Mouse (Mus musculus) C2C12 (cell line): ENCODE measurements around the gene Ctdnep1. TPM values are rescaled to one million over a fixed set of nuclear protein-coding genes. Genes with fewer than 3 reads are reported as not detected.
"Not testable (repeated sequence)": the region's sequence is repeated elsewhere in the genome, so short reads cannot be mapped to it uniquely, and the experiment has no call there.

Experiments
- H3K27me3 ChIP-seq: one replicate; pipeline ENCODE4 v1.6.1; 2011; ENCODE audit not compliant: control insufficient read depth, insufficient read depth, insufficient read length
- H3K36me3 ChIP-seq: one replicate; pipeline ENCODE4 v1.6.1; 2011; ENCODE audit not compliant: control insufficient read depth, insufficient read depth
- H3K4me3 ChIP-seq: one replicate; pipeline ENCODE4 v1.5.1; 2011; ENCODE audit warnings: mild to moderate bottlenecking, control low read depth; ENCODE audit not compliant: poor library complexity, insufficient read depth, severe bottlenecking
- H3K79me2 ChIP-seq: one replicate; pipeline ENCODE4 v1.6.1; 2011; ENCODE audit not compliant: control insufficient read depth, insufficient read depth
- H3K79me3 ChIP-seq: one replicate; pipeline ENCODE4 v1.6.1; 2011; ENCODE audit warnings: low read depth, control low read depth
- H3ac ChIP-seq: one replicate; pipeline ENCODE3; 2011; ENCODE audit warnings: low read depth; ENCODE audit not compliant: control insufficient read depth, insufficient read length
- CEBPB ChIP-seq: IDR thresholded peaks from one replicate; pipeline ENCODE4 v1.6.1; 2011; ENCODE audit warnings: low read depth, mild to moderate bottlenecking, control low read depth, moderate library complexity
- CTCF ChIP-seq: IDR thresholded peaks from one replicate; pipeline ENCODE4 v1.5.1; 2011; ENCODE audit not compliant: control insufficient read depth, insufficient read depth, insufficient read length
- FOSL1 ChIP-seq: IDR thresholded peaks from one replicate; pipeline ENCODE4 v1.8.0; 2011; ENCODE audit warnings: mild to moderate bottlenecking, low read length; ENCODE audit not compliant: poor library complexity, insufficient read depth, severe bottlenecking
- MAX ChIP-seq: IDR thresholded peaks from one replicate; pipeline ENCODE4 v1.6.1; 2011; ENCODE audit warnings: mild to moderate bottlenecking, control low read depth
- MYOD1 ChIP-seq: IDR thresholded peaks from one replicate; pipeline ENCODE4 v1.6.1; 2011; ENCODE audit warnings: low read depth; ENCODE audit not compliant: control insufficient read depth, insufficient read length
- MYOG ChIP-seq: IDR thresholded peaks from one replicate; pipeline ENCODE4 v1.6.1; 2011; ENCODE audit not compliant: control insufficient read depth, insufficient read length; ENCODE audit errors: extremely low read depth
- USF1 ChIP-seq: IDR thresholded peaks from one replicate; pipeline ENCODE4 v1.6.1; 2011; ENCODE audit warnings: low read depth, mild to moderate bottlenecking, control low read depth, moderate library complexity
- polyA plus RNA-seq: library from polyadenylated mRNA; unstranded; fragments of >200 nt; fragmentation: generic; extraction: Trizol; gene quantifications from one replicate; pipeline ENCODE4 v1.2.1, GENCODE M21; 2012; ENCODE audit warnings: missing spikeins

Ctdnep1 gene
- polyA plus RNA-seq, 1 experiment: 141 TPM

DNA sequence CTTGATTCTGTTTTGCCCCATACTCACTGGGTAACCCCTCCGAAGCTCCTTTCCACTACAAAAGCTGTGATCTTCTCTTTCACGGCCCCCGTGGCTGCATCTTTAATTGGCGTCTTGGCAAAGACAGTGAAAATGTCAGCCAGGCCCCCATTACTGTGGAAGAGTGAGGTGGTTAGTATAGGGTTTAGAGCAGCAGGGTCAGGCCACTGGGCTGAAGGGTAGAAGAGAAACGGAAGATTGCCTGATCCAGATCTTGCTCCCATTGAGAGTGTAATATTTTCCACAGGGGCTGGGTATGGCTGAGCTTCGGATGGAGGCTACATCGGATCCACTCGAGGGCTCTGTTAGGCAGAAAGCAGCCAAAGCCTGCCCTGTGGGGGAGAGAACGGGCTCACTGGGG lies 32.0 kb downstream of the Ctdnep1 start:
- Histone ChIP-seq H3K36me3 (peaks cover 61% of the 10 kb centered on the region), H3K79me3 (peaks cover 2% of the 10 kb centered on the region), H3K27me3 (no peaks in the 10 kb centered on the region), H3K79me2 (peaks cover 15% of the 10 kb centered on the region), H3ac (no peak overlapping the region), H3K4me3 (no peak overlapping the region)
- TF ChIP-seq CEBPB: no peak
- TF ChIP-seq MYOG: no peak
- no peak for TF ChIP-seq MYOD1
- TF ChIP-seq CTCF: no peak

DNA sequence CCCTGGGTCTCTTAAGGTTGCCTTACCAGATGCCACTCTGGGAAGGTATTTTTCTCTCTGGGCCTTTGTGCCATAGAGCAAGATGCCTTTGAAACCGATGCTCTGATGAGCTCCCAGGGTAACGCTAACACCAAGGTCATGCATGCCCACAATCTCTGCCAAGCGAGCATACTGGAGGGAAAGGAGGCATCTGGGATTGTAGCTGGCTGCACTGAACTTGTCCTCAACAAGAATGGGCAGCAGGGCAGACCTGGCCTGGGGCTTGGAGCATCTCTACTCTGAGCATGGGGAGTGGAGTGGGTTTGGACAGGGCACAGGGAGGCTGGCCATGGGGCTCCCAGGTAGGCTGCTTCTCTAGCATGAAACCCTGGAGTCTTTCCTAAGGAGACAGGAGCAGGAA lies 32.5 kb downstream of the Ctdnep1 start:
- no peaks in the 10 kb centered on the region for H3K27me3 ChIP-seq
- H3K36me3 ChIP-seq: peaks cover 56% of the 10 kb centered on the region
- no peak overlapping the region for H3ac ChIP-seq
- H3K79me3 ChIP-seq: peaks cover 2% of the 10 kb centered on the region
- no peak for TF ChIP-seq CEBPB
- no peak for TF ChIP-seq FOSL1
- TF ChIP-seq MYOD1: no peak
- TF ChIP-seq USF1: no peak
- TF ChIP-seq MAX: no peak
- no peak for TF ChIP-seq MYOG
- no peak for TF ChIP-seq CTCF
- peaks cover 16% of the 10 kb centered on the region for H3K79me2 ChIP-seq
- H3K4me3 ChIP-seq: no peak overlapping the region

DNA sequence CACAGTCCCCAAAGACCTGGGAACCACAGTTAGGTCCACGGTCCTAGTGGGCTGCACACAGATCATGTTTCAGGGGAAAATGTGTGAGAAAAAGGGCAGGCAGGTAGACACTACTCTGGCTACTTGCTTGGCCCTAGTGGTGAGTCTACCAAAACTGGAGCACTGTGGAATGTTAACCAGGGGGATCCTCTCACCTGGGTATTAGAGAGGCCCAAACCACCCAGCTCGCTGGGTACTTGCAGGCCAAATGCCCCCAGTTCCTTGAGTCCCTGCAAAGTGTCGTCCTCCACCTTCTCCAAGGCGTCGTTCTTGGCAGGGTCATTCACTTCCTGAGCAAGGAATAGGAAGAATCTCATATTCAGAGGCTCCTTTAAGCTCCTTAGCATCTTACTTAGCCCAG lies 33.1 kb downstream of the Ctdnep1 start:
- no peak for TF ChIP-seq MAX
- no peak for TF ChIP-seq FOSL1
- TF ChIP-seq MYOD1: no peak
- no peak for TF ChIP-seq CEBPB
- TF ChIP-seq USF1: no peak
- no peak for TF ChIP-seq CTCF
- no peak overlapping the region for H3ac ChIP-seq
- peaks cover 49% of the 10 kb centered on the region for H3K36me3 ChIP-seq
- H3K27me3 ChIP-seq: no peaks in the 10 kb centered on the region
- H3K79me3 ChIP-seq: peaks cover 8% of the 10 kb centered on the region
- peaks cover 23% of the 10 kb centered on the region for H3K79me2 ChIP-seq
- no peak overlapping the region for H3K4me3 ChIP-seq

DNA sequence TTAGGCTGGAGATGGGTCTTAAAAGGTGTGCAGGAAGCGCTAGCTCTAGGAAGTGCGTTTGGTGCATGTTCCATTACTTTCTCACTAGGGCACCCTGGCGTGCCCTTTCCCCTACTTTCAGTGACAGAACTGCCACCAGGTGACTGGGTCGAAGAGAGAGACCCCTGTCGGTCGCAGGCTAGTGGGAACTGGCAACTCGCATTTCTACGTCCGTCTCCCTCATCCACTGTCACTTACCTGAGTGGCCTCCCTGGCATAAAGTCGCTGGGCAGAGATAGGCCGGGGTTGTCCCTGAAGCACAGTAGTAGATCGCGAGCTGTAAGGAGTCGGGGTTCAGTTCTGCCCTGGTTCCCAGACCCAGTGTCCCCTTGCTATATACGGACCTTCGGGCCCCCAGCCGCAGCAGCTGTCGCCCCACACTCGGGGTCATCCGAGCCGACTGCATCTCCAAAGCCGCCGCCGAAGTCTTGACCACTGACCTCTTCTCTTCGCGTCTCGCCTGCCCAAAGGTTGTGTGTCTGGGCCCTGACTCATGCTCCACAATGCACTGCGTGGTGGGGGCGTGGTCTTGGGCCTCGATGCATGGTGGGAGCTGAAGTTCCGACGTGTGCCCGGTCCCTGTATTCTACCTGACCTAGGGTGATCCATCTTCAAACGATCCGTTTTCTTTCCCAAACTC lies 34.1 kb downstream of the Ctdnep1 start, which contains the start of gene Acadvl:
Acadvl (minus strand) TSS at position 532 of the 679 bp plus-strand sequence.
- H3ac ChIP-seq: peak within 1 kb of the TSS; percentile 55
- TF ChIP-seq CEBPB: no peak
- TF ChIP-seq CTCF: no peak
- no peak for TF ChIP-seq FOSL1
- no peak for TF ChIP-seq MYOG
- peak; percentile 83 for TF ChIP-seq MAX
- no peak for TF ChIP-seq USF1
- H3K79me3 ChIP-seq: peaks cover 16% of the 10 kb centered on the region
- H3K27me3 ChIP-seq: no peaks in the 10 kb centered on the region
- peak within 1 kb of the TSS; percentile 44 for H3K4me3 ChIP-seq
- H3K36me3 ChIP-seq: peaks cover 40% of the 10 kb centered on the region
- H3K79me2 ChIP-seq: peaks cover 32% of the 10 kb centered on the region

DNA sequence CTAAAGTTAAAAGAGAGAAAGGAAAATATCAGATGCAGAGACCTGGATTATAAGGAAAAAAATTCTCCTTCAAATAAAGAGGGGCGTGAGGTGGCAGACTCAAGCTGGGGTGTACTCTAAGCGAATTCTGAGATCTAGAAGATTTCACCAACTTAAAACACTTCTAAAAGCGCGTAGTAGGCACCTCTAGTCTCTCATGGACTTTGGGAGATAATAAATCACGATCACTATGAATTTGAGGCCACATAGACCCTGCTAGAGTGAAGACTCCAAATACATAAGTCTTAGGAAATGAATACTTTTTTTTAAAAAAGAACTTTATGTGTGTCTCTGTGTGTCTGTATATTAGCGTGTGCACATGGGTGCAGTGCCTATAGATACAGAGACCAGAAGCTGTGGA lies 34.7 kb downstream of the Ctdnep1 start:
- Histone ChIP-seq H3K27me3 (no peaks in the 10 kb centered on the region), H3K4me3 (no peak overlapping the region), H3ac (no peak overlapping the region), H3K36me3 (peaks cover 33% of the 10 kb centered on the region), H3K79me2 (peaks cover 39% of the 10 kb centered on the region), H3K79me3 (peaks cover 18% of the 10 kb centered on the region)
- no peak for TF ChIP-seq CTCF

DNA sequence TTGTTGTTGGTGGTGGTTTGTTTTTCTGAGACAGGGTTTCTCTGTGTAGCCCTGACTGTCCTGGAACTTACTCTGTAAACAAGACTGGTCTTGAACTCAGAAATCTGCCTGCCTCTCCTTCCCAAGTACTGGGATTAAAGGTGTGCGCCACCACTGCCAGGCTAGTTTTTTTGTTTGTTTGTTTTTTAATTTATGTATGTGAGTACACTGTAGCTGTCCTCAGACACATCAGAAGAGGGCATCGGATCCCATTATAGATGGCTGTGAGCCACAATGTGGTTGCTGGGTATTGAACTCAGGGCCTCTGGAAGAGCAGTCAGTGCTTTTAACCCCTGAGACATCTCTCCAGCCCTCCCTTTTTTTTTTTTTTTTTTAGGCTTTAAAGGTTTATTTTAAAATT lies 35.2 kb downstream of the Ctdnep1 start:
- Histone ChIP-seq H3K36me3 (peaks cover 28% of the 10 kb centered on the region), H3K79me3 (peaks cover 18% of the 10 kb centered on the region), H3K79me2 (peaks cover 44% of the 10 kb centered on the region)
- not testable (repeated sequence) for H3ac ChIP-seq, H3K4me3 ChIP-seq, H3K27me3 ChIP-seq
